Mouse (Mus musculus) MN1 (cell line): ENCODE data around the gene Dtd1.

Experiments
- DNase-seq: peaks from one replicate; pipeline ENCODE4 v3.0.0-alpha.2; 2016; ENCODE audit warnings: low spot score

Gene Dtd1

DNA sequence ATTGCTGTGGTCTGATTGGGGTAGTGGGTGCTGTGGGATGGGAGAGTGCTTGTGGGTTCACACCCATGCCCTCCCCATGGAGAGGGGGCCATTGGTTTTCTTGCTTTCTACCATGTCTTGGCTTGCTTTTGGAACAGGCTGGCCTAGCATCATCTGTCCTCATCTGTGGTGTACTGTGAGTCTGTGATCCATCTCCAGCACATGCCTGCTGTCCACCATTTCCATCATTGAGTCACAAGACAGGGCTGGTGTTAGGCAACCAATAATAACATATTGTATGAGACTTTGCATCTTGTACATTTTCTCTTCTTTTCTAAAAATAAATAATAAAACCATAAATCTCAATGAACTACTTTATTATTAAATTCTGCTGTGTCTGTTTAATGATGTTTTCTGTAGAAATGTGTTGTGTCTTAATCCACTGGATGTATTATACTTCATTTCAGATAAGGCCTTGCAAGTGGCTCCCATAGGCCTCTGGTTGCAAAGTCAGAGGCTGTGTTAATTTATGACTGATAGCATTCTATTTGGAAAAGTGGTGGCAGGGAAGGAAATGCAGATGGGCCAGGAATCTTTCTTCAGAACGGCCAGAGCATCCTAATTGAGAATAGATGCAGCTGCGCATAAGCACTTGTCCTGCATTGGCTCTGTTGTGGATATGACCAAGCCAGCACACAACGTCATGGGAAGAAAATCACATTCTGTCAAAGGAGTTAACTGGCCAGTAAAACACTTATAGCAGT is 168.8 kb downstream of the Dtd1 start:
- no peak for DNase-seq

DNA sequence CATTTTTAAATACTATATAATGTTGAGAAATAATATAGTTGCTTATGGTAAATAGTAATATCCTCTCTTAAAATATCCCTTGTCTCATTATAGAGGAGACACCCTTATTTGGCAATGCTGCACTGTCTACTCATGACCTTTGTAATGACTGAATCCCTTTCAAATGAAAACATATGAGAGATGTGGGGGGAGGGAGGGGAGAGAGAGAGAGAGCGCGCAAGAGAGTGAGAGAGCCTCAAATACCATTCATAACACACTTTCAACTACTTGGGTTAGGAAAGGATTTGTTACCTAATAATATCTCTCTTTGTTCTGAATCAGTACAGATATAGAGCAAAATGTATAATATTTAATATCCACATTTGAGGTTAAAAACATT is 169.4 kb downstream of the Dtd1 start:
- DNase-seq: no peak

DNA sequence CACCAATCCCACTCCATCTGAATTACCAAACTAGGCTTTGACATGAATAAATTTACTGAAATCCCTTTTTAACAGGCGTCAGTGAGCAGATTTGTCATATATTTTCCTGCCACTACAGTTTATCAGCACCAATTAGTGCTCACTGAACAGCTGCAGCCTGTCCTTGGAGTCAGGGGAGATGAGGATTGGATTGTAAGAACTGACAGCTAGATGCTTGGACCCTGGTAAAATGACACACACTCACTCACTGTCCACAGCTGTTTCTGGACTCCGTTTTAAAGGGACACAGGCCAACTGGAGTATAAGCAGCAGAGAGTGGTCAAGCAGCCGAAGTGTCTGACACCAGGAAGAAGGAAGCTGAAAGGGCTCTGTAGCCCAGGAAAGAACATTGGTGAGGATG is 169.9 kb downstream of the Dtd1 start:
- no peak for DNase-seq

DNA sequence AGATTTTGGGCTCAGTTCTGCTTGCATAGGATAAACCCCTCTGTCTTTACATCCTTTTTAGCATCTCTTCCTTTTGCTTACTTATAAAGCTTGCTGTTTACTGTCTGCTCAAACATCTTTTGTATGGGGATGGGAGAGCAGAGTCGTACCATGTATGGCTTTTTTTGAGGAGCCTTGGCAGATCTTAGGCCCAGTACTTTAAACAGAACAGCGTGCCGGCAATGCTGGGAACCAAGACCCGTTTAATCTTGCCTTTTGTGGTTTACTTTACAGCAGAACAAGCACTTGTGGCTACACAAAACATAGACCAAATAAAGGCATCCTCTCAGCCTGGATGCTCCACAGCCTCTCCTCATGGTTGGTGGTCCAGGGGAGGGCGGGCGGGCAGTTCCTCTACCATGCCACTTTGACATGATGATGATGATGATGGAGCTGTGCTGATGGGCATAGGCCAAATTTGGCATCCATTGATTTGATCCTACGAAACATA is 170.8 kb downstream of the Dtd1 start:
- DNase-seq: no peak

DNA sequence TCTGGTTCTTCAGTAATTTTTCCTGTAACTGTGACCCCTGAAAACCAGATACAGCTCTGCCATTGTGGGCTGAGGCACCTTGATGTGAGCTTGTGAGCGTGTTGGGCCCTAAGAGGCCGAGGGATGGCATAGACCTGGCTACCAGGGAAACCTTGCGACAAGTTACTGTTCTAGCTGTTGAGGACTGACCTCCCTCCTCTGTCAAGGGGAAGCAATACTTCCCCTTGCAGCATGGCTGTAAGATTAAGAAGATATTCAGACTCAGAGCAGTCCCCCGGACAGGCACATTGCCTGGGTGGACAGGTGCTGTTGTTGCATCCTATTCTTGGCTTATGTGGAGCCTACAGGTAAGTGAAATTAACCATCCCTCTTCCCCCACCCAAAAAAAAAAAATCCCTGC is 172.1 kb downstream of the Dtd1 start:
- no peak for DNase-seq

DNA sequence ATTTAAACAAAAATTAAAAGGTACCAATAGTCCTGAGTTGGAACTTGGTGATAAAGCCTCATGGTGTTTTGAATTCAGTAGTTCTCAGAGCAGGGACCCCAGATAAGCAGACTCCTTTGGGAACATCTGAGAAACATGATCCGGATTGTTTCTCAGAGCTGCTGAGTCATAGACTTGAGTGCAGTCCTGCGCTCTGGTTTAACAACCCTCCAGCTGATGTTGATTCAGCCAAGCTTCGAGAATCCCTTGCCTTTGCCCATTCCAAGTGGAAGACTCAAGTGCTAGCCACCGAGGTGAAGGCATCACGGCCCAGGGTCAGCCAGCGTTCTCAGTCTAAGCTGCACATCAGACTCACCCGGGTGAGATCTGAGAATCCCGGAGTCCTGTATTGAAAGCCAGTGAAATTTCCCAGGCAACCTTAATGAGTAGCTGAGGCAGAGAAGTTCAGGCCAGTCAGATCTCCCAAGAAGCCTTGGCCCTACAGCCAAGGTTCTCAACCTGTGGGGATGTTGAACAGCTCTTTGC is 175.0 kb downstream of the Dtd1 start:
- DNase-seq: peak; percentile 7

DNA sequence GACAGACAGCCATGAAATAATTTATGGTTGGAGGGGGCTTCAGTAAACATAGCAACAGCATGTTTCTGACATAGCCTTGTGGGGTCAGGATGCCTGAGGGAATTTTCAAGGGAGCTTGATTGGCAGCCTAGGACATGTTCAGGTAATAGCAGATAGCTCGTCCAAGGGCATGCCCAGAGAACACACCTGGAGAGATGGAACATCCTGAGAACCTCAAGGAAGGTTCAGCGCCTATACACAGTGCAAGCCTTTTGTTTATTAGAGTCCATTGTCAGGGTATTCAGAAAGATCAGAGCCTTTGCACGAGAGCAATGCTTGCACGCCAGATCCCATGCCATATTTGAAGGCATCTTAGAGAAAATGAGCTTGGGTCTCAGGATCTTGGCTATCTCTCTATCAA is 175.9 kb downstream of the Dtd1 start:
- no peak for DNase-seq

DNA sequence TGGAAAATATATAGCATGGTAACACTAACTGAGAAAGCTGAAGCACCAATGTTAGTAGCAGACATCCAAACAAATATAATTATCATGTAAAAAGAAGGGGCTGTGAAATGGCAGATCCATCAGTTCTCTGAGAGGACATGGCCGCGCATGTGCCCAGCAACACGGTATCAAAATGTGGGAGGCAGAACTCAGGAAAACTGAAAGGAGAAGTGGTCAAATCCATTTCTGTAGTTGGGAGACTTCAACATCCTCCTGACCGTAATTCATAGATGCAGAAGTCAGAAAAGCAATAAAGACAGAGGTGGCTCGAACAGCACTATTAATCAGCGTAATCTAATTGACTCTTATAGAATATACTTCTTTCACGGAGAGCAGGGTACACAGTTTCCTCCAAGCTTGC is 179.6 kb downstream of the Dtd1 start:
- no peak for DNase-seq

DNA sequence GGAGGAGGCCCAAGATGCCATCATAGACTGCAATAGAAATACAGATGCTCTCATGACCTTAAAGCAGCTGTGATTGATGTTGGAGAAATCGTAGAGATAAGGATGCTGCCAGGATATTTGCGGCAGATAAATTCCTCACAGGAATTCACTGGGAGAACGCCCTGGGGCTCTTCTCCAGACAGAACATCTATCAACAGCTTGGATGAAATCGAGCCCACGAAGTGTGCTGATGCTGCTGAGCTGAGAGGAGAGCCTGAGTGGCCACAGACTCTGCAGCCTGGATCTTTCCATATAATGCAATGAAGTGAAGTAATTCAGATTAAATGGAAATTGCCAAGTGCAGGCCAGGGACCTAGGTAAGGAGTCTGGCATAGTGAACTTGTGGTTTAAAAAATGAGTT is 181.0 kb downstream of the Dtd1 start:
- DNase-seq: no peak

DNA sequence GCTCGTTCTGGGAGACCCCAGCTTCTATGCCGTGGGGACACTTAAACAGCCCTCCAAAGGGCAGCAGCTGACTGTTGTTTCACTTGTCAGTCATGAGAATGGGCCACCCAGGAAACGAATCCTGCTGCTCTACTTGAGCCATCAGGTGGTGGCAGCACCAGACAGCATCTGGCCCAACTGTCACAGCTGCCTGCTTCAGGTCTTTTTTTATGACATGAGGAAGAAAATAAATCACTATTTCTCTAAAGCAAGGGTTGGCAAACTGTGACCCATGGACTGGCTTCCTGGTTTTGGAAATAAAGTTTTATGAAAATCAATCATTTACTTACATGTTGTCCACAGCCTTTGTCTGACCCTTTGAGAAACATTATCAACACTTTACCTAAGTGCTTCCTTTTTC is 182.2 kb downstream of the Dtd1 start:
- no peak for DNase-seq

DNA sequence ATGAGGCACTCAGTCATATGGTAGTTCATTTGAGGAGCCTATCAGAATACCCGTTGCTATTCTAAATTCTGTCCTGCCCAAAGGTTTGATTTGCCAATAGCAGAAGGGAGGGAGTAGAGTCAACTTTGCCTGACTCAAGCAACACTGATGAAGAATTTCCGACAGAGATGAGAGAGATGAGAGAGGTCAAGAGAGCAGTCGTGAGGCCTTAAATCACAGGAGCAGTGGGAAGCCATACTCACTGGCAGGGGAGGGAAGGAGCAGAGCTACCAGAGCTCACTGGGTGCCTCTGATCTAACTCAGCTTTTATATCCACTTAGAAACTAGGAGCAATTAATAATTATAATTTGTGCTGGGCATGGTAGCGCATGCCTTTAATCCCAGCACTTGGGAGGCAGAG is 182.8 kb downstream of the Dtd1 start:
- no peak for DNase-seq

DNA sequence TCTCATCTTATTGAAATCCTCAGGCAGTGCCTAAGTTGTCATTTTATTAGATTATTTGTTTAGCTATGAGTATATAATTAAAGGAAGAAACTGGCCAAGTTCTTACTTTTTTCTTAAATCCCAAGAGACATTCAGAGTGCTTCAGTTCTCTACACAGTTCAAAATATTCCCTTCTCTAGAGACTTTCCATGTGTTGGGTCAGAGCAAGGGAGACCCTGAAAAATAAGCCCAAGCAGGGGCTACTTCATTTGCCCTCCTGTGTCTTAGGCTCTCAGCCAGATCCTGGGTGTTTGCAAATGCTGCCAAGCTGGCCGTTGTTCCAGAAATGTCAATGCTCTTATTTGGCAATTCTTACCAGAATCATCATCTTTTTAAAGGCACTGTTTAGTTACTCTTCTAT is 183.5 kb downstream of the Dtd1 start:
- no peak for DNase-seq

DNA sequence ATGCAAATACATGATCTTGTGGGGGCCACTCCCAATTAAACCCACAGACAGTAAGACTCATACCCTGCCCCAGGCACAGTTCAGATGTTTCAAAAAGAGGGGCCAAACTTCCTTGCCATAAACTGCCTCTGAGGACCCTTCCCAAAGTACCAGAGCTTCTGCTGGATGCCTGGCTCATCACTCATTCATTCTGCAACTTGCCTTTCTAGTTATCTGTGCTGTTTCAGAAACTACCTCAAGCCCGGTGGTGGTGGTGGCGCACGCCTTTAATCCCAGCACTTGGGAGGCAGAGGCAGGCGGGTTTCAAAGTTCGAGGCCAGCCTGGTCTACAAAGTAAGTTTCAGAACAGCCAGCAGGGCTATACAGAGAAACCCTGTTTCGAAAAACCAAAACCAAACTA is 184.1 kb downstream of the Dtd1 start:
- DNase-seq: no peak

DNA sequence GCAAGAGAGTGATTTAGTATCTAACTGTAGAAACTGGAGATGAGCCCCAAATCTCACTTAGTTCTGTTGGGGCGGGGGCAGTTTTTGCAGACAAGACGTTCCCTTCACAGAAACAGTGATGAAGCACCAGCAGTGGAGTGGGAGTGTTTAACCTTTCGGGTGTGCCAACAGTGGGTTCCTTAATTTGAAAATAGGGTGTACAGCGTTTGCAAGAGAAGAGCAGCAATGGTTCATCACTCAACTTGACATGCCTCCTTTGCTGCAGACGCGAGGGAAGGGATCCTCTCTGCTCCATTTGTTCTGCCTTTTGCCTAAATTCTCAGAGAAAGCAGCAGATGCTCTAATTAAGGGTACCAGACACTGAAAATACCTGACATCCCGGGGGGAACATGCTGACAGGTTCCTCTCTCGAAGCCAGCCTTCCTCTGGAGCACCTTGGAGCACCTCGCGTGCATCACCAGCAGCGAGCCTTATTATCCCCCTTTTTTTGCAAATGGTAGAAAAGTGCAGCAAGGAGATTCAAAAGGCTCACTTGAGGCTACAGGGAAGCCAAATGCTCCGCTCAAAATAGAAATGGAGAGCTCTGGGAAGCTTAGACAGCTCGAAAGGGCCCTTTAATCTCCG is 192.1 kb downstream of the Dtd1 start:
- DNase-seq: no peak

DNA sequence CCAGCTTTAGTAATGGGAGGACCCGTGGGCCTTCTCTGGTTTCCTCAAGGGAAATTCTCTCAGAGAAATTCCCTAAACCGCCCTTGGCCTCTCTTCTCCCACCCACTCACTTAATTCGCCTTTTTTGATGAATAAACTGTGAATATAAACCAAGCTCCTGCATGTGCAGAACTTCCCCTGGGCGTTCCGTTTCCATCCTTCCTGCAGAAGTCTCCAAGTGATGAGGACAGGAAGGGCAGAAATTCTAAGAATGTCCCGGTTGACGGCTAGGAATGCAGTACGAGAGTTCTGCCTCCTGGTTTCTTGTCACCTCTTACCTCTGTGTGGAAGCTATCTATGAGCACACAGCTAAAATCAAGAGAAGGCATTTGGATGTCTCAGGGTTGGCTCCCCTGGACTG is 197.8 kb downstream of the Dtd1 start:
- DNase-seq: no peak

DNA sequence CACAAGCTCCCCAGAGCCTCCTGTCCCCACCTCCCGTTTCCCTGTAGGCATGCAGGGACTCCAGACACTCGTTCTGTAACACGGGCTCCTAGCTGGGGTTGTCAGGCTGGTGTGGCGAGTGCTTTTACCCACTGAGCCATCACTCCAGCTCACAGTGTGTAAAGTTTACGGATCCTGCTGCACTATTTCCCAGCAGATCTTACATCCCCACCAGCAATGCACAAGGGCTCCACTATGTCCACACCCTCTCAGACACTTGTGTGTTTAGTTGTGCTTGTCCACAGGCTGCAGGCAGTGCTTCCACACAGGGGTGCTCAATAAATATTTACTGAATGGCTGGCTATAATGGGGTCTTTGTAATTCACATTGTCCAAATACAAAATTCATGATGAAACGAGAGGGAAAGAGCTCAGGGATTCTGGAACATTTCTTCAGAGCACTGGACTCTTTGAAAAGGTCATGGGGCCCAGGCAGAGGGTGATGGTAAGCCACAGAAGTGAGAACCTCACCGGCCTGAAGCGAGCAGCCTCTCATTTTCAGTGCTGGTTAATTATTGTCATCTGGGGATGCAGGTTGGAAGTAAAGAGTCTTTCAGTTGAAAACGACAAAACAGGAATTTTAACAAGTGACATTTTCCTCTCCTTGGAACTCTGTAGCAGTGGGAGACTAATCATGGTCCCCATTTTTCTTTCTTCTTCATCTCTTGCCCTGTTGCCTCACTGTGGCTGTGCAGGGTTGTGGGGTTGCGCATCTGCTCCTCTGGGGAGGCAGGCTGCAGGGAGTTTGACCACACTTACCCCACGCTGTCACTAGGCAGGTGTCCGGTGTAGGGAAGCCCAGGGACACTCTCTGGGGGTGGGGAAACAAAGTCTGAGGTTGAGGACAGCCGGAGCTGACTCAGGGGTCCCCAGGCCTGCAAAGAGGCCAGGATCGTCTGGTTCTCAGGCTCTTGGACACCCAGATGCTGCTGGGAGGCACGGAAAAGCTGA is 208.4 kb downstream of the Dtd1 start:
- no peak for DNase-seq
